Mouse (Mus musculus) hematopoietic stem cell, adult 5-6 weeks (primary cell): ENCODE results near the gene Tmem63c. TPM values are rescaled to one million over a fixed set of nuclear protein-coding genes. Genes with fewer than 3 reads are reported as not detected.
A peak's percentile ranks its signal among the peaks of the same experiment; 100 is the strongest.

Experiments
- ATAC-seq, 2 experiments: fragments of 125-278 bp in 1 of 2; replicated peaks in 1 of 2; 2 replicates each; pipeline ENCODE4 v1.8.0; 2016 to 2017; ENCODE audit warnings: inconsistent platforms in 2 of 2, mild to moderate bottlenecking in 2 of 2, moderate number of reproducible peaks in 2 of 2, low read depth in 1 of 2, moderate TSS enrichment in 1 of 2; ENCODE audit not compliant: low FRiP score in 2 of 2, poor library complexity in 2 of 2, severe bottlenecking in 2 of 2, insufficient read depth in 1 of 2, low TSS enrichment in 1 of 2
- total RNA-seq: library from RNA; stranded (forward); fragments of 172-1452, 232-1000 nt; gene quantifications from 2 replicates; pipeline ENCODE4 v1.2.3, GENCODE M21; 2017

Tmem63c gene
- not detected in 2 replicates for total RNA-seq

GRCm38 (mm10) chr12:87021040-87021439, at the start of gene Tmem63c:
TSS of gene Tmem63c (plus strand) at chr12:87021340.
- no peak for ATAC-seq

DNA sequence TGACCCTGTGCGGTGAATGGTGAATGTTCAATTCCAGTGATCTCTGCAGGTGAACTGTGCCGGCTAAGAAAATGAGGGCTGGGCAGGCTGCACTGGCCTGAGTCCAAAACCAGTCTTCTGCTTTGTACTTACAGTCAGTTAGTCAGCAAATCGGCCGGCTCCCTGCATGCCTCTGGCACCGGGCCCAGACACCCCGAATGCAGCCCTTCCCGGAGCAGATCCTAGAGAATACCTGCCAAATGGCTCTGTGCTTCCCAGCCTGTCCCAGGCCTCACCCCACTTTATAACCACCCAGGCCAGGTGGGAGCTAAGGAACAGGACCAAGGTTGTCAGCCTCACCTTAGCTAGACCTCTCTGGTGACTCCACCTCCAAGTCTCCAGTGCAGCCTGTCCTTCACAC, 47.9 kb upstream of the Tmem63c start:
- no peak for ATAC-seq

DNA sequence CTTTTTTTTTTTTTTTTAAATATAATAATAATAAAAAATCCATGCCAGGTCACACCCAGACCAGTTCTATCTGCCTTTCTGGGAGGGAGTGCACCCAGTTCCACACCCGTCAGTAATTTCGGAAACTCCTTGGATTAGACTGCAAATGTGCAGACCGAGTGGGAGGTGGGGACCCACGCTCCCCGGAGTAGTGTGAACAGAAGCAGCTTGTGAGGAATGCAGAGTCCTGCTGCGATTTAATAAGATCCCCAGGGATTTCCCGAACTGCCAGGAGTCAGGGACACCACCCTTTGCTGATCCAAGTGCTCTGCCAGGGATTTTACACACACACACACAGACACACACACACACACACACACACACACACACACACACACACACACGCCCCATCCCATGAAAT, 47.4 kb upstream of the Tmem63c start:
- ATAC-seq, result no peak

GRCm38 (mm10) chr12:86974387-86975288, 46.5 kb upstream of the Tmem63c start:
- peak; percentile 47 to 57 for ATAC-seq

GRCm38 (mm10) chr12:86975761-86976160, 45.4 kb upstream of the Tmem63c start:
- ATAC-seq, result no peak

GRCm38 (mm10) chr12:86976511-86977168, 44.5 kb upstream of the Tmem63c start:
- no peak for ATAC-seq

DNA sequence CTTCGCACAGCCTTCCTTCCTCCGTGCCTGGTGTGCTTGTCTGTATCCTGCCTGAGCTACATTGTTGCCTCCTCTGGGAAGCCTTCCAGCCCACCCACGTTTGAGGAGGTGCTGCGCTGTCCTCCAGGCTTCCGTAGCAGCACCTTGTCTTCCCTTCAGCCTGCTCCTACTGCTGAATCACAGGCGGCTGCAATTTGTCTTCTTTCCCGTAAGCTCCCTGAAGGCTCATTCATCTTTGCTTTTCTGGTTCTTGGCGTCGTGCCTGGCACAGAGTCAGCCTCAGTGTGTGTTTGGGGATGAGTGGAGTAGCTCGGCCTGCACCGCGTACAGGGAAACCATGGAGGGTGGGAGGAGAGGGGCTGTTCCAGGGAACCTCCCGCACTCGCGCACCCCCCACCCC, 43.3 kb upstream of the Tmem63c start:
- ATAC-seq, result no peak

- ATAC-seq, result no peak
These were observed 40.0 kb upstream of the Tmem63c start for GRCm38 (mm10) chr12:86981180-86981579.

DNA sequence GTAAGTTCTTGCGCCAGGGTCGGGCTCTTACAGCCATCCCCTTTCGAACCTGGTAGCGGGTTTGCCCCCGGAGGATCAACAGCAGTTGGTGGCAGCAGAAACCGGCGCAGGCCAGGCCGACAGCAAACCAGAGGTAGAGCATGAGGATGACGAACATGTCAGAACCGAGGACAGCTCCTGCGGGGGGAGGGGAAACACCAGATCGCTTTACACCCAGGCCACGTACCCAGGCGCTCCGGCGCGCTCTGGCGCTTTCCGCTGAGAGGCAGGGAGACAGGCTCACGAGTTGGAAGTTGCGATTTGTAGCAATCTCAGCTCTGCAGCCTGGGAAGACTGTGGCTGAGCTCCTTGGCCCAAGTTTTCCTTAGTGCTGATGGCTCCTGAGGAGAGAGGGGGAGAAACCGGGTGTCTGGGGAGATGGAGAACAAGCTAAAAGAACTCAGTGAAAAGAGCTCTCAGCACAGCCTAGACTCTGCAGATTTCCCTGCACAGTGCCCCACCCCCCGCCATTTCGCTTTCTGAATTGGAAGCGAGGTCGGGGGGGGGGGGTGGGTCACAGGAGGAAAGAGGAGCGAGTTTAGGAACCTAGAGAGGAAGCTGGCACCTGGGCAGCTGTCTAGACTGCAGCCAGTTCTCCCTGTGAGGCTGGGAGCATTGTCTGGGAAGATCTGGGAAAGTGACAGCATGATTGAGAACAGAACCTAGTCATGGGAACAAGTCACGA, 37.5 kb upstream of the Tmem63c start:
- ATAC-seq, result peak; percentile 49; a peak in 3 of 4 replicates

- peak; percentile 50 to 53; a peak in 1 of 4 replicates for ATAC-seq
These were observed 37.0 kb upstream of the Tmem63c start for GRCm38 (mm10) chr12:86984194-86984555.

DNA sequence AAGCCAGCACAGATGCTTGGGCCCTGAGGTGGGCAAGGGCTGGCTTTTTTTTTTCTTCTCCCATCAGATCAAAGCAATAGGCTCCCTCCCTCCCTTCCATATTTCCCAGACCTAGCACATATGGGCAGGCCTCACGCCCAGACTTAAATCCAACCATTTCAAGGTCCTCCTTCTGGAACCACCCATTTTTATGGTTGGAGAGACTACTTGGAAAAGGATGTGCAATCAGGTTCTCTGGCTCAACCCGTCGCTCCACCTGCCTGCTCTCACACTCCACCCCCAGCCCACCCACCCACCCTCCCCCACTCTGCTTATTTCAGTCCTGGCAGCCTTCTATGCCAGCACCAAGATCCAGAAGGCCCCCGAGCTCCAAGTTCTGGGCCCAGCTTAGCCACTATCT, 34.6 kb upstream of the Tmem63c start:
- no peak for ATAC-seq

GRCm38 (mm10) chr12:86988227-86988626, 32.9 kb upstream of the Tmem63c start:
- no peak for ATAC-seq

DNA sequence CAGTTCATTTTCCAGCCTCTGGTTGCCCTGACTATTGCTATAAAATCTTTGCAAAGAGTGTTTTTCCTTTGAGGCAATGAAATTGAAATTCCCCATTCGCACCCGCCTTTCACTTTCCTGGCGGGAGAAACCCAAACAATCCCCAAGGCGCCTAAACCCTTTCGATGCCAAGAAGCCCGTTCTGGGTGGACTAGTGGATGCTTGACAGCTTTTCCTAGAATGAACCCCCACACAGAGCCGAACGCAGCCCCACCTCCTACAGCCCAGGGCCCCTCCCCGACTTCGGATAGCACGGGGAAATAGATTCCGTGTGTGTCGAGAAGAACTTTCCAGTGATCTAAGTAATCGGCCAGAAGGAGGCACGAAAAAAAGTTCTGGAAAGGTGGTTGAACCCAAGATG, 31.8 kb upstream of the Tmem63c start:
- ATAC-seq, result no peak

- peak; percentile 27 to 47 for ATAC-seq
These were observed 31.0 kb upstream of the Tmem63c start, which contains the start of gene Zdhhc22 for GRCm38 (mm10) chr12:86989890-86990754. TSS of gene Zdhhc22 (minus strand) at chr12:86990430.

GRCm38 (mm10) chr12:86990755-86991110, 30.4 kb upstream of the Tmem63c start:
- no peak for ATAC-seq

DNA sequence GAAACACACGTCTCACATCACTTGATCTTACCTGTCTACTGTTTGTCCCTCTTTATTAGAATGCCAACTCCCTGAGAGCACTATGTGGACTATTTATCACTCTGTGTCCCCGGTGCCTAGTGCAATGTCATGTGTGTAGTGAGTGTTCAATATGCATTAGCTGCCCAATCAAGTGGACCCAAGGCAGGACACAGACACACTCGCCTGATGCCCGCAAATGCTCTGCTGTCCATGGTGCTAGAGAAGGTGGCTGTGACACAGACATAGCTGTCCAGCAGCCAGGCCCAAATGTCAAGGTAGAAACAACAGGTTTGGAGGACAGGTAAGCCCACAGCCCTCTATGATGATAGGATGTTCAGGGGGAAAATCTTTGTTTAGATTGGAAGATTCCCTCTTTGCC, 27.0 kb upstream of the Tmem63c start:
- no peak for ATAC-seq

DNA sequence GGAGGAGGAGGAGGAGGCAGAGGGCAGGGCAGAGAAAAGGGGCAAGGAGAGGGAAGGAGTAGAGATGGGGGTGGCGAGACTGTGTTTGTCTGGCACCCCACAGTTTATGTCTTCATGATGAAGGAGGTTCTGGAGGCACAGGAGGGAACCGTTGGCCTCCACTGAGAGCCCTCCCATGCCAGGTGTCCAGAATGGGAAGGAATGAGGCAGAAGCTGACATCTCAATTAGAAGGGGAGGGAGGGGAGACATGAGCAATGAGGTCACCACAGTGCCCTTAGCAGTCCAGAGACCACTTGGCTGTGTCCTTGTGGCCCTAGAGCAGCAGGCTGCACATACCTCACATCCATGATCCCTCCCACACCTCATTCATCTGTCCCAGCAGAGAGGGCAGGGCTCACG, 26.4 kb upstream of the Tmem63c start:
- no peak for ATAC-seq
